Mouse (Mus musculus): ENCODE data around the gene Pik3r1. TPM values are rescaled to one million over a fixed set of nuclear protein-coding genes. Genes with fewer than 3 reads are reported as not detected.
A peak's percentile ranks its signal among the peaks of the same experiment; 100 is the strongest.

Pik3r1 gene
- polyA plus RNA-seq, 1 experiment from 2014 or later, result 63.3 TPM

DNA sequence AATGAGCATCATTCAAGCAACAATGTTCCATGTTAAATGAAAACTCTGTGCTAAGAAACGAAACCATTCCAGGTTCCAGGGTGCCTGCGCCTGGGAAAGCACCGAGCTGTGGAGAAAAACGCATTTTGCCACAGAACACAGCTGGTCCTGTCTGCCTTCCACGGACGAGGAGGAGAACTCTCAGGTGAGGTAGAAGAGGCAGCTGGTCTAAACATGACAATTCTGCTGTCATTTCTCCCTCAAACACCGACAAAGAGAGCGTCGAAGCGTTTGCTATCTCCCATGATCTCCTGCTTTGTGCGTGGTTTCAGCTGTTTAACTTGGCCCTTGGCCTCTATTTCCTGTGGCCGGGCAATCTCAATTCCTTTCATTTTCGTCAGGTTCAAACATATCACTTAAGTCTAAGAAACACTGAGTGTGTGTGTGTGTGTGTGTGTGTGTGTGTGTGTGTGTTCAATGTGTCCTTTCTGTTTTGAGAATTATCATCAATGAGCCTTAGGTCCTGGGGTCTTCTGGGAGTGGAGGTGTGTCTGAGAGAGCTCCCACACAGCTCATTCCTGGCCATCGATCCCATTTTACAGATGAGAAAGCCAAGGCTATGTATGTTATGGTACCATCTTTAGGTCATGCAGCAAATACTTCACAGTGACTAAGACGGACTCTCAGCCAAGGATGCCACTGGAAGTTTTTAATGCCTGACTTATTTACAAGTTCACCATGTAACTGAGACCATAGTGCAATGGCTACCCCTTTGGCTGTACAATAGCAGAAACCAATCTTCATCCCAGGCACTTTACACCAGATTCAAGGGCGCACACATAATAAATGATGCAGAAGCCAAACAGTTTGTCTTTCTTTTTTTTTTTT, 31.3 kb downstream of the Pik3r1 start:
- H3K27me3 ChIP-seq (ENCODE audit: control insufficient read depth, insufficient read depth, low read length), result no peaks in the 10 kb centered on the region
- H3K4me3 ChIP-seq (replicated peaks; ENCODE audit: low read depth, low read length), result no peak overlapping the region
- no peak for ATAC-seq (ENCODE audit: low FRiP score, low TSS enrichment)
- H3K27ac ChIP-seq (replicated peaks; ENCODE audit: low read depth, low read length), result no peak overlapping the region
- H3K9me3 ChIP-seq (ENCODE audit: control insufficient read depth, low read length), result no peaks in the 10 kb centered on the region
- H3K9ac ChIP-seq (replicated peaks; ENCODE audit: low read length), result no peak overlapping the region
- DNase-seq, result no peak
- no peaks in the 10 kb centered on the region for H3K4me1 ChIP-seq (ENCODE audit: control insufficient read depth, insufficient read depth, low read length)
- WGBS, result 75% methylated on average over 16 of the region's 16 CpGs
- no peak overlapping the region for H3K4me2 ChIP-seq (ENCODE audit: low read length)
- H3K36me3 ChIP-seq (ENCODE audit: control insufficient read depth, insufficient read depth, low read length), result no peaks in the 10 kb centered on the region

DNA sequence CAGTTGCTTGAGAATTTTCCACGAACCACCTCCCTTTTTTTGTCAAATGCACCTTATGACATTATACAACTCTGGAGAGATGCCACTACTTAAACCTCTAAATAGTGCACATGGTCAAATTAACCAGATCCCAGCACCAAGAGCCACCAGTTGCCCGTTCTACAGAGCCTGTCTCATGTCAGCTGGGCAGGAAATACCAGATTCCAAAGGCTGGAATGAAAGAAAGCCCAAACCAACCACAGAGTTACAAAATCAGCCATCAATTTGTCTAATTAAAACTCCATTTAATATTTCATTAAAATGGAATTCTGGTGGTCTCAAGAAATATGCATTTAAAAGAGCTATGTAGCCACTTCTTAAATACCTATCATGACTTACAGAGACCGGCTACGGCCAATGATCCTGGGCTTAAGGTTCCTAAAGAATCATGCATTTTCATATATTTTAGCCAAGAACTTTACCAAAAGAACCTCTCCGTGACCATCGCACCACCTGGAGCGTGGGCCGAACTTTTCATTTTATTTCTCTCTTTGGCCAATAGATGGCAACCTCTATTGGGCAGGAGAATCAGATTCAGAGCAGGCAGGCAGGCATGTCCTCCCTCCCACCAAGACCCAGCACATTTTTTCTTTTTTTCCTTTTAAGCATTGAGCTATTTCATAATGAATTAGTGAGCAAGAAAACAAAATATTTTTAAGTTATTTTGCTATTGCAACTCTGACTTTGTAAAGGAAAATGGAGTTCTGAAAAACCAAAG, 32.5 kb downstream of the Pik3r1 start:
- Histone ChIP-seq H3K27me3 (ENCODE audit: control insufficient read depth, insufficient read depth, low read length) (no peaks in the 10 kb centered on the region), H3K9me3 (ENCODE audit: control insufficient read depth, low read length) (no peaks in the 10 kb centered on the region), H3K9ac (replicated peaks; ENCODE audit: low read length) (no peak overlapping the region), H3K36me3 (ENCODE audit: control insufficient read depth, insufficient read depth, low read length) (no peaks in the 10 kb centered on the region), H3K27ac (replicated peaks; ENCODE audit: low read depth, low read length) (no peak overlapping the region), H3K4me1 (ENCODE audit: control insufficient read depth, insufficient read depth, low read length) (no peaks in the 10 kb centered on the region), H3K4me2 (ENCODE audit: low read length) (no peak overlapping the region), H3K4me3 (replicated peaks; ENCODE audit: low read depth, low read length) (no peak overlapping the region)
- ATAC-seq (ENCODE audit: low FRiP score, low TSS enrichment), result no peak
- WGBS, result 66% methylated on average over 8 of the region's 8 CpGs
- peak; percentile 70 for DNase-seq

DNA sequence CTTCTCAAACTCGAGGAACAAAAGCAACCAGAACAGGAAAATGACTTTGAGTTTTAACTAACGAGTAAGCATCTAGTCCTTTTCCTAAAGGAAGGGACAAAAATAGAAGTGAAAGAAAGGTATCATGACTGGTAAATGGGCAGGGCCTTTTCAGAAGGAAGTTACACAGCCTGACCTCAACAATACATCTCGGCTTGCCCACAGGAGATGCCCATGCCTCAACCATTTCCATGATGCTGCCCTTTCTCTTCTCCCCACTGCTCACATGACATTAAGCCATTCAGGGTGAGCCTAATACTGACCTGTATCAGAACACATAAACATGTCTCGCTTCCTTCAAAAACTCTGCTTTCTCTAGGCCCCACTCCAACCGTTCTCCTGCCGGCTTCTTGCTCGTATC, 33.8 kb downstream of the Pik3r1 start:
- Histone ChIP-seq H3K27ac (replicated peaks; ENCODE audit: low read depth, low read length) (no peak overlapping the region), H3K4me3 (replicated peaks; ENCODE audit: low read depth, low read length) (no peak overlapping the region), H3K27me3 (ENCODE audit: control insufficient read depth, insufficient read depth, low read length) (no peaks in the 10 kb centered on the region), H3K9ac (replicated peaks; ENCODE audit: low read length) (no peak overlapping the region), H3K4me1 (ENCODE audit: control insufficient read depth, insufficient read depth, low read length) (peaks cover 8% of the 10 kb centered on the region), H3K36me3 (ENCODE audit: control insufficient read depth, insufficient read depth, low read length) (no peaks in the 10 kb centered on the region), H3K4me2 (ENCODE audit: low read length) (no peak overlapping the region), H3K9me3 (ENCODE audit: control insufficient read depth, low read length) (no peaks in the 10 kb centered on the region)
- no peak for ATAC-seq (ENCODE audit: low FRiP score, low TSS enrichment)
- WGBS, result 95% methylated on average over 7 of the region's 7 CpGs
- no peak for DNase-seq

DNA sequence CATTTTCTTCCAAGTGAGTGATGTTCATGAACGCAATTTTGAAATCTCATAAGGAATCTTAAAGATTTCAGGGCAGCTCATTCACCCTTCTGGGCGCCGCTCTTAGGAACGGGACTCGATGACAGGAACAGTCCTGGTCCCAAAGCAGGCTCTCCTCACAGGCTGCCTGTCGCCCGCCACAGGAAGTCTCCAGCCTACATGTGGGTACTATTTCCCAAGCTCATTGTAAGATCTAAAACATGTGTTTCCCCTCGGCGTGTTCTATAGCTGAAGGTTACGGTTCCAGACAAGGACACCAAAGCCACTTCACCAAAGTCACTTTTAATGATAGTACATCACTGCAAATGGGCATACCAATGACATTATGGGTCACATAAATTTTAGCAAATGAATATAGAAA, 35.3 kb downstream of the Pik3r1 start:
- no peaks in the 10 kb centered on the region for H3K9me3 ChIP-seq (ENCODE audit: control insufficient read depth, low read length)
- H3K9ac ChIP-seq (replicated peaks; ENCODE audit: low read length), result no peak overlapping the region
- DNase-seq (no peak), ATAC-seq (ENCODE audit: low FRiP score, low TSS enrichment) (no peak)
- no peaks in the 10 kb centered on the region for H3K27me3 ChIP-seq (ENCODE audit: control insufficient read depth, insufficient read depth, low read length)
- peaks cover 10% of the 10 kb centered on the region for H3K4me1 ChIP-seq (ENCODE audit: control insufficient read depth, insufficient read depth, low read length)
- no peaks in the 10 kb centered on the region for H3K36me3 ChIP-seq (ENCODE audit: control insufficient read depth, insufficient read depth, low read length)
- no peak overlapping the region for H3K27ac ChIP-seq (replicated peaks; ENCODE audit: low read depth, low read length)
- no peak overlapping the region for H3K4me3 ChIP-seq (replicated peaks; ENCODE audit: low read depth, low read length)
- H3K4me2 ChIP-seq (ENCODE audit: low read length), result no peak overlapping the region
- WGBS, result 88% methylated on average over 10 of the region's 10 CpGs

DNA sequence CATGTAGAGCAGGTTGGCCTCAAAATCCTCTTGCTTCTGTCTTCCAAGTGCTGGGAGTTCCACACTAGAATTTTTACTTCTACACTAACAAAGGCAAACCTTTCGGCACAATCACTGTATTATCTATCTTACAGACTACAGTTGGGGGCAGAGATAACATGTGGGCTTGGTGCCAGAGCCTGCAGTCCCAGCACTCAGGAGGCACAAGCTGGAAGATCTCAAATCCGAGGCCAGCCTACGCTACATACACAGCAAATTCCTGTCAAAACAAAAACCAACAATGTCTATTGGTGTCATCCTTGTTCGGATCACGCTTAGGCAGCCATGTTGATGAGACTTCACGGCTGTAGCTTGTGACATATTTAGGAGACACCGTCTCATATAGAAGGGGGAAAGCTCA, 36.2 kb downstream of the Pik3r1 start:
- WGBS, result 94% methylated on average over 7 of the region's 7 CpGs

DNA sequence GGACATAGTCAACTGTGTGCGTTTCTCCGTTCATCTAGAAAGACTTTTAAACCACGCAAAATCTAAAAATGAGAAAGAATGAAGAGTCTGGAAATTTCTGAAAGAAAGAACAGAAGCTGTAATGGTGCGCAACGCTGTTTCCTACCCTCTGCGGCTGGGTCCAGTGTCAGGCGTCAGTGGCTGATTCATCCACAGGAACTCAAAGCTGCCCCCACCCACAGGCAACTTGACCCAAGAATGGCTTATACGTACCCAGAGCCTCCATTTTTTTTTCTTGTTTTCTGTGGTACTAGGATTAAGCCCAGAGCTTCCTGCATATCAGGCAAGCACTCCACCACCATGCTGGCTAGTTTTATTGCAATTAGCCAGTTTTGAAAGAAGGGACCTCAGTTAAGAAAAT, 37.7 kb downstream of the Pik3r1 start:
- ATAC-seq (ENCODE audit: low FRiP score, low TSS enrichment), result no peak
- 81% methylated on average over 8 of the region's 8 CpGs for WGBS
- no peak overlapping the region for H3K9ac ChIP-seq (replicated peaks; ENCODE audit: low read length)
- no peaks in the 10 kb centered on the region for H3K9me3 ChIP-seq (ENCODE audit: control insufficient read depth, low read length)
- H3K27ac ChIP-seq (replicated peaks; ENCODE audit: low read depth, low read length), result no peak overlapping the region
- H3K4me3 ChIP-seq (replicated peaks; ENCODE audit: low read depth, low read length), result no peak overlapping the region
- H3K4me1 ChIP-seq (ENCODE audit: control insufficient read depth, insufficient read depth, low read length), result peaks cover 10% of the 10 kb centered on the region
- H3K4me2 ChIP-seq (ENCODE audit: low read length), result no peak overlapping the region
- no peak for DNase-seq
- no peaks in the 10 kb centered on the region for H3K27me3 ChIP-seq (ENCODE audit: control insufficient read depth, insufficient read depth, low read length)
- H3K36me3 ChIP-seq (ENCODE audit: control insufficient read depth, insufficient read depth, low read length), result no peaks in the 10 kb centered on the region

More for the DNA sequence above, 36.2 kb downstream of the Pik3r1 start:
- Histone ChIP-seq H3K36me3 (ENCODE audit: control insufficient read depth, insufficient read depth, low read length) (no peaks in the 10 kb centered on the region), H3K4me3 (replicated peaks; ENCODE audit: low read depth, low read length) (no peak overlapping the region), H3K27ac (replicated peaks; ENCODE audit: low read depth, low read length) (no peak overlapping the region), H3K9ac (replicated peaks; ENCODE audit: low read length) (no peak overlapping the region), H3K4me1 (ENCODE audit: control insufficient read depth, insufficient read depth, low read length) (peaks cover 10% of the 10 kb centered on the region), H3K4me2 (ENCODE audit: low read length) (no peak overlapping the region), H3K27me3 (ENCODE audit: control insufficient read depth, insufficient read depth, low read length) (no peaks in the 10 kb centered on the region), H3K9me3 (ENCODE audit: control insufficient read depth, low read length) (no peaks in the 10 kb centered on the region)
- DNase-seq, result no peak
- no peak for ATAC-seq (ENCODE audit: low FRiP score, low TSS enrichment)

DNA sequence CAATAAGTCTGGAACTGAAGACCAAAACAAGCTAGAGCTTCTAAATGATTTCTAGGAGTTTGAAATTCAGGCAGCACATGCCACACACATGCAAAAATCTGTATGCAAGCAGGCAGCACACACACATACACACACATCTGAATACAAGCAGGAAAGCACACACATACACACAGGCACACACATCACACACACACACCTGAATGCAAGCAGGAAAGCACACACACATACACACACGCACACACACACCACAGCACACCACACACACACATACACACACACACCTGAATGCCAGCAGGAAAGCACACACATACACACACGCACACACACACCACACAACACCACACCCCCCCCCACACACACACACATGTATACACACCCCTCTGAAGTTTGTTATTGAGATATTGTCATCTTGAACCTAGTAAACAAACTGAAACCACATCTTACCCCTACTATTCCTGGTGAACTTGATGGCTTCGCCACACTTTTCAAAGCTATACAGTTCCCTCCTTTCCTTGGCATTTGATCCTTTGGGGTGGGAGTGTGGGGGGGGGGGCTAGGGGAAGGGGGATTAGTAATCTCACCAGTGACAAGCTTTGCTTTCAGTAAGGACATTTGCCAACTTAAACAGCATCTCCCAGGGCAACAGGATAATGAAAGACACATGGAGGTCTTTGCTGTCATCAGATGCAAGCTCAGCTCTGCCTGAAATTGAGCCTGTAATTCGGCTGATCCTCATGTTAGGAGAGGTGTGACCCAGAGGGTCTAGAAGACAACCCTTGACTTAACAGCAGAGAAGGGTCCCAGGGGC, 38.6 kb downstream of the Pik3r1 start:
- Histone ChIP-seq H3K4me2 (ENCODE audit: low read length) (no peak overlapping the region), H3K9ac (replicated peaks; ENCODE audit: low read length) (no peak overlapping the region), H3K36me3 (ENCODE audit: control insufficient read depth, insufficient read depth, low read length) (no peaks in the 10 kb centered on the region), H3K27ac (replicated peaks; ENCODE audit: low read depth, low read length) (no peak overlapping the region), H3K4me3 (replicated peaks; ENCODE audit: low read depth, low read length) (no peak overlapping the region), H3K4me1 (ENCODE audit: control insufficient read depth, insufficient read depth, low read length) (peaks cover 10% of the 10 kb centered on the region), H3K27me3 (ENCODE audit: control insufficient read depth, insufficient read depth, low read length) (no peaks in the 10 kb centered on the region), H3K9me3 (ENCODE audit: control insufficient read depth, low read length) (no peaks in the 10 kb centered on the region)
- ATAC-seq (ENCODE audit: low FRiP score, low TSS enrichment) (no peak; the same call in 1 of the 2 replicates), DNase-seq (peak; percentile 44)
- WGBS, result 44% methylated on average over 4 of the region's 4 CpGs

DNA sequence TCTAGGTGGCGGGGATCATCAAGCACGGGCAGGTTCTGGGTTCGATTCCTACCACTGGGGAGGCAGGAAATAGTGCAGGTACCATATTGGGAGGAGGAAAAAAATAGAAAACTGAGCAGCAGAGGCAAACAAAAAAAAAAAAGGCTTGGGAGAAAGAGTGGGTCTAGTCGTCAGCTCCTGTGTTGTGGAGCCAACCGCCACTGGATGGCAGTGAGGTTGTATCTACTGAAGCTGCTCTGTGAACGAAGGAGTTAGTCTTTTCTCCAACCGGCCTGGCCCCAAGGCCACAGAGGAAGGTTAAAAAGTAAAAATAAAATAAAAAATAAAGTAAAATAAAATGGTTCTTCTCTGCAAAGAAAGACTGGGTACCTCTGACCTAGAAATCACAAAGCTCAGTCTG, 39.2 kb downstream of the Pik3r1 start:
- no peaks in the 10 kb centered on the region for H3K36me3 ChIP-seq (ENCODE audit: control insufficient read depth, insufficient read depth, low read length)
- no peak for ATAC-seq (ENCODE audit: low FRiP score, low TSS enrichment)
- H3K27me3 ChIP-seq (ENCODE audit: control insufficient read depth, insufficient read depth, low read length), result no peaks in the 10 kb centered on the region
- no peak overlapping the region for H3K4me2 ChIP-seq (ENCODE audit: low read length)
- 57% methylated on average over 7 of the region's 7 CpGs for WGBS
- peak; percentile 72 for DNase-seq
- no peak overlapping the region for H3K9ac ChIP-seq (replicated peaks; ENCODE audit: low read length)
- no peak overlapping the region for H3K4me3 ChIP-seq (replicated peaks; ENCODE audit: low read depth, low read length)
- no peak overlapping the region for H3K27ac ChIP-seq (replicated peaks; ENCODE audit: low read depth, low read length)
- peaks cover 10% of the 10 kb centered on the region for H3K4me1 ChIP-seq (ENCODE audit: control insufficient read depth, insufficient read depth, low read length)
- H3K9me3 ChIP-seq (ENCODE audit: control insufficient read depth, low read length), result no peaks in the 10 kb centered on the region

Measured in midbrain, embryonic 14.5 days (tissue).